Mouse (Mus musculus): ENCODE measurements around the gene Slx4ip. TPM values are rescaled to one million over a fixed set of nuclear protein-coding genes. Genes with fewer than 3 reads are reported as not detected.
A peak's percentile ranks its signal among the peaks of the same experiment; 100 is the strongest.

Slx4ip gene
- total RNA-seq, 4 experiments from 2014 or later, result 1.3 to 2.0 (median 1.5) TPM

- DNase-seq (ENCODE audit: low spot score), result no peak
Measured at GRCm38 (mm10) chr2:137099211-137099734, 208.3 kb downstream of the Slx4ip start.

GRCm38 (mm10) chr2:137101074-137101473, 210.1 kb downstream of the Slx4ip start:
- peak; percentile 46 for DNase-seq (ENCODE audit: low spot score)

- DNase-seq (ENCODE audit: low spot score), result no peak
Measured at GRCm38 (mm10) chr2:137107203-137107602, 216.2 kb downstream of the Slx4ip start.

- DNase-seq (ENCODE audit: low spot score), result no peak
Measured at GRCm38 (mm10) chr2:137107946-137108345, 216.9 kb downstream of the Slx4ip start.

GRCm38 (mm10) chr2:137109321-137110213, 218.5 kb downstream of the Slx4ip start:
- no peak for DNase-seq (ENCODE audit: low spot score)

GRCm38 (mm10) chr2:137110214-137110898, 219.3 kb downstream of the Slx4ip start:
- no peak for DNase-seq (ENCODE audit: low spot score)

GRCm38 (mm10) chr2:137113288-137114061, 222.5 kb downstream of the Slx4ip start:
- DNase-seq (ENCODE audit: low spot score), result no peak

GRCm38 (mm10) chr2:137114248-137115096, 223.5 kb downstream of the Slx4ip start:
- peak; percentile 84 for DNase-seq (ENCODE audit: low spot score)

- no peak for DNase-seq (ENCODE audit: low spot score)
Measured at GRCm38 (mm10) chr2:137115241-137116024, 224.4 kb downstream of the Slx4ip start.

GRCm38 (mm10) chr2:137116025-137116674, 225.1 kb downstream of the Slx4ip start, which contains the start of gene Jag1:
Jag1 (minus strand) TSS chr2:137116644.
- DNase-seq (ENCODE audit: low spot score), result no peak

- peak; percentile 95 for DNase-seq (ENCODE audit: low spot score)
Measured at GRCm38 (mm10) chr2:137116675-137117320, 225.8 kb downstream of the Slx4ip start.

- peak; percentile 85 for DNase-seq (ENCODE audit: low spot score)
Measured at GRCm38 (mm10) chr2:137117321-137117690, 226.3 kb downstream of the Slx4ip start.

Other genes starting within 250 kb of the Slx4ip start
- gene Snap25, start 177.8 kb upstream of the Slx4ip start, total RNA-seq (2022), result under 1 TPM; 0.17 to 0.82 (median 0.48) TPM
- gene AL731706.2, start 5.5 kb upstream of the Slx4ip start, total RNA-seq (2022), result 10 to 100 TPM; 18.8 to 61.2 (median 25.1) TPM
- gene AL731706.1, start 171 bp downstream of the Slx4ip start, total RNA-seq (2022), result 10 to 100 TPM; 17.6 to 41.2 (median 31.2) TPM
- gene Mkks, start 171 bp downstream of the Slx4ip start, total RNA-seq (2022), result 10 to 100 TPM; 31.7 to 55.5 (median 44.6) TPM
- 10 to 100 TPM in 1 of 4 experiments, 1 to 10 TPM in 3; 8.4 to 10.0 (median 9.1) TPM for gene Jag1, start 225.4 kb downstream of the Slx4ip start, total RNA-seq (2022)

All from heart, adult 8-10 months (tissue).